23 mouse cellular contexts compared by ENCODE assay signal in genomic region chr7:130303464-130303863, GRCm38 (mm10).
"Had no signal": no experiment of that assay in that cellular context is flagged by ENCODE, and none has a peak within 500 bp of the region (broad histone marks: within the 10 kb centered on the region; RNA-seq: fewer than 3 reads in every experiment).

No protein-coding gene starts in this region.

- H3K27me3 ChIP-seq: kidney, embryonic 15.5 days; limb, embryonic 15.5 days; megakaryocyte, embryonic 14.5 days; neural tube, embryonic 13.5 days; stomach, embryonic 15.5 days had no signal

- H3K4me1 ChIP-seq: megakaryocyte, embryonic 14.5 days; midbrain, embryonic 13.5 days; neural tube, embryonic 13.5 days had no signal

- DNase-seq: kidney, adult 11 months; kidney, adult 8-10 months; kidney, postnatal 25 days; liver, postnatal 0 days; lung, embryonic 14.5 days; lung, postnatal 10 days; lung, postnatal 36 days; right cerebral cortex, adult 18-20 months; right cerebral cortex, postnatal 14 days; right cerebral cortex, postnatal 4 days; spleen, adult 18-20 months; thymus, postnatal 25 days had no signal

- H3K9ac ChIP-seq: kidney, embryonic 15.5 days; limb, embryonic 15.5 days; liver, embryonic 14.5 days; liver, postnatal 0 days; lung, embryonic 14.5 days; midbrain, embryonic 13.5 days; neural tube, embryonic 13.5 days; stomach, embryonic 15.5 days had no signal

- H3K27ac ChIP-seq: kidney, embryonic 15.5 days; liver, embryonic 14.5 days; midbrain, embryonic 10.5 days; midbrain, embryonic 13.5 days; neural tube, embryonic 13.5 days; stomach, embryonic 15.5 days had no signal

- H3K4me3 ChIP-seq: kidney, embryonic 15.5 days; limb, embryonic 15.5 days; megakaryocyte, embryonic 14.5 days; midbrain, embryonic 10.5 days; midbrain, embryonic 13.5 days; myocyte; neural tube, embryonic 13.5 days; stomach, embryonic 15.5 days had no signal

- H3K9me3 ChIP-seq: kidney, embryonic 15.5 days; limb, embryonic 15.5 days; midbrain, embryonic 10.5 days; midbrain, embryonic 13.5 days; neural tube, embryonic 13.5 days; stomach, embryonic 15.5 days had no signal

- H3K36me3 ChIP-seq: kidney, embryonic 15.5 days; limb, embryonic 15.5 days; midbrain, embryonic 10.5 days; midbrain, embryonic 13.5 days; neural tube, embryonic 13.5 days; stomach, embryonic 15.5 days had no signal

- ATAC-seq: liver, postnatal 0 days; midbrain, embryonic 13.5 days; midbrain, embryonic 16.5 days had no signal

- H3K4me2 ChIP-seq: kidney, embryonic 15.5 days; limb, embryonic 15.5 days; liver, embryonic 11.5 days; lung, embryonic 14.5 days; midbrain, embryonic 13.5 days; neural tube, embryonic 13.5 days; stomach, embryonic 15.5 days had no signal
